Mouse (Mus musculus) bone marrow macrophage, adult 2 months (primary cell): ENCODE results near the gene Gnat2. TPM values are rescaled to one million over a fixed set of nuclear protein-coding genes. Genes with fewer than 3 reads are reported as not detected.

Experiments
- H3K27ac ChIP-seq: 2 replicates; pipeline ENCODE4 v1.5.1; 2012; ENCODE audit warnings: low read depth, low read length; ENCODE audit not compliant: insufficient read depth
- H3K4me1 ChIP-seq: 2 replicates; pipeline ENCODE4 v1.6.1; 2012; ENCODE audit warnings: low read length; ENCODE audit not compliant: control insufficient read depth, insufficient read depth
- H3K4me3 ChIP-seq: 2 replicates; pipeline ENCODE4 v1.5.1; 2012; ENCODE audit warnings: mild to moderate bottlenecking, low read length, moderate library complexity; ENCODE audit not compliant: insufficient read depth
- CTCF ChIP-seq: IDR thresholded peaks from 2 replicates; pipeline ENCODE4 v1.5.1; 2012; ENCODE audit warnings: low read depth, mild to moderate bottlenecking, low read length, moderate library complexity
- POLR2A ChIP-seq: IDR thresholded peaks from 2 replicates; pipeline ENCODE4 v1.6.1; 2012; ENCODE audit warnings: mild to moderate bottlenecking, low read depth, low read length, borderline replicate concordance
- polyA plus RNA-seq: library from polyadenylated mRNA; stranded (reverse); fragments of >200 nt; gene quantifications from 2 replicates; pipeline ENCODE4 v1.2.4, GENCODE M21; 2012; ENCODE audit not compliant: missing spikeins, insufficient read depth, insufficient read length

Gnat2 gene
- polyA plus RNA-seq, 1 experiment, result not detected

DNA sequence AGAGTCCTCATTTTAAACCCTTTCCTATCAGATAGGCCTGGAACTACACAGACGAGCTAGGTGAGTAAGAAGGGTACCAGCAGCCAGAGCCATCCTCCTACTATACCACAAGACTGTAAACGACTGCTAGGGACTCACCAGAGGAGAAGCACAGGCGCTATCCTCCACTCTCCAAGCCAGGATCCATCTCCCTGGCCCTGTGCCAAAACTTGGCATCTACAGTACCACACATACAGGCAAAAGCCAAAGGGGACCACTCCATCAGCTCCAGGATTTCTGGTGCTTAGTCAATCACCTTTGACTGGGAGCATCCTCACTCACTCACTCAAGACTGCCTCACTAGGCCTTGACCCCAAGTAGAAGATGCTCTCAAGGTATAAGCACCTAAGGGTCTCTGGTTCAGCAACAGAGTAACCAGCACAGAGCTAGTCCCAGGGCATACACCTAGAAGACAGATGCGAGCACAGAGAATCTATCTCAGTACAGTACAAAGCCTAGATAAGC, 8.6 kb upstream of the Gnat2 start:
- Histone ChIP-seq H3K27ac (no peak overlapping the region), H3K4me3 (no peak overlapping the region), H3K4me1 (peaks cover 39% of the 10 kb centered on the region)
- TF ChIP-seq POLR2A (no peak), CTCF (no peak)

DNA sequence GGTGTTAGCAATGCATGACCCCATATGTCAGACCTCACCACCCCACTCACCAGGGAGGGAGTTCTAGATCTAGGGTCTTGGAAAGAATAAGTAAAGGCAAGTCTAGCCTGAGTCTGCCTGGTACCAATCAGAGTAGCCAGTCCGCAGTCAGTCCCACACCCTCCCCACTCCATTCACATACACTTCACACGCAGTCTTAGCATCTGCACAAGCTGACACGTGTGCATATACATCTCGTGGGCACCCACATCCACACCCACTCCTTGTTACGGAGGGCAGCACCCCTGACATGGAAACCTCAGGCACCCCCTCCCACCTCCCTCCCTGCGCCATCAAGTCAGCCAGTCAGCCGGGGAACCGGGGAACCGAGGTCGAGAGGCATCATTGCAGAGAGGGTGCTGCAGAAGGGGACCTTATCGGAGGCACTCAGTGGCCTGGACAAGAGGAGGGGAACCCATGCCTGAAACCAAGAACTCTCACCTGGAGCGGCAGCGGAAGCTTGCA, 7.8 kb upstream of the Gnat2 start:
- peak overlapping the region; percentile 66 for H3K4me3 ChIP-seq
- H3K27ac ChIP-seq, result no peak overlapping the region
- H3K4me1 ChIP-seq, result peaks cover 41% of the 10 kb centered on the region
- TF ChIP-seq CTCF (no peak), POLR2A (no peak)

DNA sequence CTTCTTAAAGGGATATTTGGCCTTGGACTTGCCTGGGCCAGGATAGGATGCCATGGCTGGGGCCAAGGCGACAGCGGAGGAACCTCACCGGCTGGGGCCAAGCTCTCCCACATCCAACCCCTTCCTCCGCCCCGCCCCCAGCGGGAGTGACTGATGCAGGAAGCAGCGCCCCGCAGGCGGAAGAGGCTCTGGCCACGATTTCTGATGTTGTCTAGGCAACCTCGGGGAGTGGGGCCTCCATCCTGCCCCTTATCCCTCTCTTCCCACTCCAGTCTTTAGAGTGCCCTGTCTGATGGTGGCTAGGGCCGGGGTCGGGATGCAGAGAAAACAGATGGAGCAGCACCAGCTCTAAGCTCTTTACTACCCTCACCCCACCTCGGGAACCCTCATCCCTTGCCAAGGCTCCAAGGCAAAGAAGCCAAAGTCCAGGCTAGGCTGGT, 7.3 kb upstream of the Gnat2 start:
- TF ChIP-seq CTCF (no peak), POLR2A (no peak)
- Histone ChIP-seq H3K4me3 (peak overlapping the region; percentile 66), H3K4me1 (peaks cover 41% of the 10 kb centered on the region), H3K27ac (peak overlapping the region; percentile 63)

DNA sequence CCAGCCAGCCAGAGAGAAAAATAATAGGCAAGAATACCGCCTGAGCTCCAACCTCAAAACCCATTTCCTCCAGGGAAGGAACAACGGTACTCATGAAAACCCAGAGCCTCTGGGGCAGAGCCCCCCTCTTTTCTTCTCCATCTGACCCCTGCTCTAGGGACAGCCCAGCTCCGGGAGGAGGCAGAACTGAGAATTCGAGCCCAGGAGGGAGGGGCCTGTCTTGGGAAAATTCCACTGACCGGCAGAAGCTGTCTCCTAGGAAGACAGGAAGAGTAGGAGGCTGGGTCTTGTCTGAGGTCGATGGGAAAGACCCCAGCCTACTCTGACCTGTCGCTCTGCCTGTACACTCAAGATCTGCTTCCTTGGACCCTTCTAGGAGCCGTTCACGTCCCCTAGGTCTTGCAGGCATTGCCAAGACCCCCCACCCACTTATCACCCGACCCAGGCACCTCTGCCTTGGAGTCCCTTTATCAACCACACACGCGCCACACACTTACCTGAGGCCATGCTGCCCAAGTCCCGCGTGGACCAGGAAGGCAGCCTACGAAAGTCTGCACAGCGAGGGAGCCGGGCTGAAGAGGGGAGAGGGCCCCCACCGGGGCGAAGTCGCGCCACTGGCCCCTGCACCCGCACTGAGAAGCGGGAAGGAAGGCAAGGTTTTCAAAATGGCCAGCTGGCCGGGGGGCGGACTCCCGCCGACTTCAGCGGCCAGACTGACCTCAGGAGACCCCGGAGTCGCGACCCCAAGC, 6.7 kb upstream of the Gnat2 start:
- H3K4me1 ChIP-seq, result peaks cover 41% of the 10 kb centered on the region
- H3K27ac ChIP-seq, result peak overlapping the region; percentile 63
- H3K4me3 ChIP-seq, result peak overlapping the region; percentile 66
- TF ChIP-seq CTCF (no peak), POLR2A (no peak)

DNA sequence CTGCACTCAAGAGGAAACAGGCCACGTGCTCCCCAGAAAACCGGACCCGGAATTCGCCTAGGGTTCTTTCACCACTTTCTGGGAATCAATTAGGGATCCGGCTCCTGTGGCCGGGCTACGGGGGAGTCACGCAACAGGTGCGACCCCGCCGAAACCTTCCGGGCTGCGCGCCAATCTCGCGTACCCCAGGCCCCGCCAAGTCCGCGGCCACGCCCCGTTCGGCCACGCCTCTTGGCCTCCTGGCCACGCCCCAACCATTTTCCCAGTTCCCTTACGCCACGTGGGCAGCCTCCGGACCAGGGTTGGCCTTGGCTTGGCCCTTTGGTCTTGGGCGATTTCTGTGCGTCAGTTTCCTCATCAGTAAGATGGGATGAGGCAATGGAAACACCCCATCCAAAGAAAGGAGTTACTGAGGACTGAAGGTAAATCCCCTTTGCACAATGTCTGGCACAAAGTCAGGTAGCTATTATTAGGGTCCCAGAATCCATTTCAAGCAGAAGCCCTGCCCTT, 6.1 kb upstream of the Gnat2 start, which contains the start of gene Ampd2:
Gene Ampd2, minus strand, starts transcription at position 182 of the 510 bp plus-strand sequence.
- Histone ChIP-seq H3K4me1 (peaks cover 41% of the 10 kb centered on the region), H3K4me3 (peak within 1 kb of the TSS; percentile 66), H3K27ac (peak within 1 kb of the TSS; percentile 63)
- no peak for TF ChIP-seq POLR2A
- no peak for TF ChIP-seq CTCF

DNA sequence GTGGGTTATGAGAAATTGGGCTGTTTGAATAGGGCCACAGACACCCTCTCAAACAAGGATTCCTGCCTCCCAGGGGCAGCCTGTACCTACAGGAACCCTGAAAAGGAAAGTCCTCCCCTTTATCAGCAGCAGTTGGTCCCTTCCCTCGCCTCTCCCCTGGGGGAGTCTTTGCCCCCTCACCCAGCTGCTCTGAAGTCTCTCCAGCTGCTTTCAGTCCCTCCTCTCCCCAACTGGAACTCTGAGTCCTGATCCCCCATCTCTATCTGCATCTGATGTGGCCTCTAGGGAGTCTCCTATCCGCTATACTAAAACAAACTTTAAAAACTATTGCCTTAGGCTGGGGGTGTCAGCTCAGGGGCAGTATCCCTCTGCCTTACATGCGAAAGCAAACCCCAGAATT, 5.3 kb upstream of the Gnat2 start:
- H3K27ac ChIP-seq, result no peak overlapping the region
- H3K4me3 ChIP-seq, result no peak overlapping the region
- no peak for TF ChIP-seq POLR2A
- TF ChIP-seq CTCF, result no peak
- H3K4me1 ChIP-seq, result peaks cover 39% of the 10 kb centered on the region

DNA sequence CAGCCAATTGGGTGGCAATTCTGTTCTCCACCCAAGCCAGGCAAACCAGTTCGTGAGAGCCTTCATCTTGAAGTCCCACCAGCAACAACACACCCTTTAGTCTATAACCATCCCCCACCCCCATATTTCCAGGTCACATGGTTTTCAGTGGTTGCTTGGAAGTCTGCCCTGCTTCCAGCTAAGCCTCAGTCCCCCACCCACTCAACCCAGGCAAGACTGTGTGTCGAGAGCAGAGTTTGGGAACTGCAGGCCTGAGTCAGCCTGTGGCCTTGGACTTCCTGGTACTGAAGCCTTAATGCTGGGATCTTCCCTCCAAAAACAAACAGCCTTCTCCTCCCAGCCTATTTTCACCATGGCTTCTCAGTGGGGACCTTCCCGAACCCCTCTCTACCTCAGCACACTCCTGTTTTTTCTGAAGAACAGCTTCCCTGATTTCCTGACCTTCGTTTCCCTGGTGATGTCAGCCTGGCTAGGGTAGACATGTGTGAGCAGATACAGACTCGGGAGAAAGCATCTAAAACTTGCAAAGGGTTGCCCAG, 3.7 kb upstream of the Gnat2 start:
- no peak overlapping the region for H3K27ac ChIP-seq
- H3K4me1 ChIP-seq, result peaks cover 29% of the 10 kb centered on the region
- no peak overlapping the region for H3K4me3 ChIP-seq
- no peak for TF ChIP-seq CTCF

DNA sequence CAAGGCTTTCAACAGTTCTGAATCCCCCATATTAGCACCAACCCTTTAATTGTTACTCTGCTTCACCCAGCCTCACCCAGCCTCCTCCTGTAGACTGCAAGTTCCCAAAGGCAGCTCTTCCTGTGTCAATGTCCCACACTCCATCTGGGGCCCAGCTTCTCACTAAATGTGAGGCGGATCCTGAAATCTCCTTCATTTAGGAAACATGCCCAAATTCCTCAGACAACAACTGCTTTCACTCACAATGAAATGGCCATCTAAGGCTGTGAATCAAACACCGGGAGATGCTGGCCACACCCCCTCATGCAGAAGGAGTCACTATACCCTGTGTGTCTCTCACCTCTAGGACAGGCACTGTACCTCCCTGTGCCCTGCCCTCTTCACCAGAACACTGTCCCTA, 2.7 kb upstream of the Gnat2 start:
- H3K27ac ChIP-seq, result no peak overlapping the region
- no peak overlapping the region for H3K4me3 ChIP-seq
- no peak for TF ChIP-seq CTCF
- no peak for TF ChIP-seq POLR2A
- H3K4me1 ChIP-seq, result peaks cover 20% of the 10 kb centered on the region

DNA sequence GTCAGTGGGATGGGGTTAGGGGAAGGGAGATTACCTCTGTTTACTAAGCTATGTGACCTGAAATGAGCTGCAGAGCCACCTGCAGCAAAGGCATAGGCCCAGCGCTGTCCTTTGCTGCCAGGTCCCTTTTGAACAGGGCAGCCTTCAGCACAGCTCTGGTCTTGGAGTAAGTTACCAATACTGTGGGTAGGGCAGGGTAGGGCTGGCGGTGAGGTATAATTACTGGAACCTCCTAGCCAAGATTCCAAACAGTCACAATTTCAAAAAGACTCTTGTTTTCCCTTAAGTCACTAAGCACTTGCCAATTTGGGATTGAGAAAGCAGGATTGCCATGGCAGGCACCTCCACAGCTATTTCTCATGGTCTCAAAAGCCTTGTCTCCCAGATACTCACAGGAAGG, 2.0 kb upstream of the Gnat2 start:
- H3K4me3 ChIP-seq, result no peak overlapping the region
- TF ChIP-seq CTCF (no peak), POLR2A (no peak)
- H3K27ac ChIP-seq, result no peak overlapping the region
- H3K4me1 ChIP-seq, result peaks cover 20% of the 10 kb centered on the region

DNA sequence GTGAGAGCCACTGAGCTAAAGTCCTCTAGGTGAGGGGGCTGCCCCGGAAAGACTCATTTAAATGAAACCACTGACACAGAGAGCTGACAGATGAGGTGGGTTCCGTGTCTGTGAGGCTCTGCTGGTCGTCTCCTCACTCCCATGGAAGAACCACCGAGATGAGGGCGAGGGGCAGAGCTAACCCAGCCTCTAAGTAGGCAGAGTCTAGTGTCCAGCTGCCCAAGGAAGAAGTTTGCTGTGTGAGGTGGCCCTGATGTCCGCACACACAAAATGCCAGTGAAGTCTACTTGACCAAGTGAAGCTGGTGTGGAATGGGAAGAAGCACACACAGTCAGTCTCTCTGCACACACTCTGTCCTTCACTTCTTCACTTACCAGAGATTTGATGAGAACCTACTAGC, 559 bp upstream of the Gnat2 start:
- TF ChIP-seq CTCF (no peak), POLR2A (no peak)
- no peak overlapping the region for H3K27ac ChIP-seq
- H3K4me3 ChIP-seq, result no peak overlapping the region
- H3K4me1 ChIP-seq, result peaks cover 17% of the 10 kb centered on the region
